Mouse (Mus musculus): ENCODE results near the gene Olfr1301.

DNA sequence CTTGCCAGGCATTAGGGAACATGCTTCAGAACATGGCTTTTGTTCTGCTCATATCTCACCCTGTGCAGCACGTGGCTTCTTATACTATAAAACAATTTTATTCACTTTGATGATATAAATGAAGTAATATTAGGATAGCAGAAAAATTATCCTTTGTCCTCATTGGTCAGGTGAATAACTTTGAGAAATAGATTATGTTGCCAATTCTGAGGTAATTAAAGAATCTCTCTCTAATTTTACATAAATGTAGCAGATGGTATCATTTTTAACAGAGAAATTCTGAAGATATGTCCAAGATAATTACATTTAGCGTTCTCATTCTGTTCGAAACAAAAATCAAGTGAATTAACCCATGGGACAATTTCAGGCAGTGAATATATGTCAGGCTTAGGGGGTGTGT is at the start of gene Olfr1301:
- TF ChIP-seq CTCF (IDR thresholded peaks at IDR 0.05; ENCODE audit: borderline replicate concordance, extremely low read depth, insufficient read depth, insufficient read length): no peak
- TF ChIP-seq POLR2A (IDR thresholded peaks at IDR 0.05; ENCODE audit: borderline replicate concordance, extremely low read depth, insufficient read depth, insufficient read length, poor library complexity, severe bottlenecking): no peak

All from brain, embryonic 14.5 days (tissue).